Mouse (Mus musculus) liver, postnatal 0 days (tissue): ENCODE data around the gene Mmgt2. TPM values are rescaled to one million over a fixed set of nuclear protein-coding genes. Genes with fewer than 3 reads are reported as not detected.

Experiments
- ATAC-seq: fragments of 200-750 bp; cut with Nextera tagmentation; 2 replicates; pipeline ENCODE4 v1.8.0; 2017; ENCODE audit warnings: mild to moderate bottlenecking, moderate library complexity
- DNase-seq: peaks from one replicate; pipeline ENCODE4 v3.0.0-alpha.2; 2016
- H3K27ac ChIP-seq: fragments of 300-500 bp; sonication (generic); 2 replicates; pipeline ENCODE4 v1.5.1; 2014; ENCODE audit warnings: antibody characterized with exemption, moderate library complexity, mild to moderate bottlenecking, low read depth
- H3K27me3 ChIP-seq: fragments of 300-500 bp; sonication (generic); 2 replicates; pipeline ENCODE4 v1.6.1; 2014; ENCODE audit warnings: low read length, control low read depth, mixed read lengths; ENCODE audit not compliant: insufficient read depth
- H3K36me3 ChIP-seq: fragments of 300-500 bp; sonication (generic); replicated peaks from 2 replicates; pipeline ENCODE4 v1.6.1; 2014; ENCODE audit warnings: mild to moderate bottlenecking, control low read depth, low read length, moderate library complexity, mixed read lengths; ENCODE audit not compliant: insufficient read depth
- H3K4me1 ChIP-seq: fragments of 300-500 bp; sonication (generic); 2 replicates; pipeline ENCODE4 v1.6.1; 2014; ENCODE audit warnings: antibody characterized with exemption, mild to moderate bottlenecking, control low read depth; ENCODE audit not compliant: insufficient read depth
- H3K4me2 ChIP-seq: fragments of 300-500 bp; sonication (generic); 2 replicates; pipeline ENCODE4 v1.6.1; 2014; ENCODE audit warnings: low read depth, mild to moderate bottlenecking, low read length, moderate library complexity, mixed read lengths
- H3K4me3 ChIP-seq: fragments of 300-500 bp; sonication (generic); 2 replicates; pipeline ENCODE4 v1.5.1; 2014; ENCODE audit warnings: low read depth, low read length
- H3K9ac ChIP-seq: fragments of 300-500 bp; sonication (generic); replicated peaks from 2 replicates; pipeline ENCODE4 v1.6.1; 2014; ENCODE audit warnings: mild to moderate bottlenecking, moderate library complexity
- H3K9me3 ChIP-seq: fragments of 300-500 bp; sonication (generic); 2 replicates; pipeline ENCODE4 v1.6.1; 2016; ENCODE audit warnings: mild to moderate bottlenecking, control low read depth, low read length, mixed read lengths
- CTCF ChIP-seq: sonication (generic); IDR thresholded peaks from 2 replicates; pipeline ENCODE4 v1.5.1; 2016; ENCODE audit warnings: antibody characterized with exemption, low read depth
- EP300 ChIP-seq: IDR thresholded peaks from 2 replicates; pipeline ENCODE4 v1.6.1; 2016; ENCODE audit warnings: antibody characterized with exemption, low read depth, mild to moderate bottlenecking
- WGBS: fragments of 180-500 bp; shearing (Covaris S2); extraction: QIAGEN DNeasy Blood & Tissue Kit; methylation state at CpG from one replicate; pipeline ENCODE4 v1.1.7; 2014; ENCODE audit not compliant: insufficient replicate concordance; 5-methylcytosine and 5-hydroxymethylcytosine counted together
- polyA plus RNA-seq: library from polyadenylated mRNA; unstranded; fragments of >200 nt; fragmentation: Nextera tagmentation; extraction: Ambion mirVana; gene quantifications from 2 replicates; pipeline ENCODE4 v1.2.1, GENCODE M21; 2015

Mmgt2 gene
- polyA plus RNA-seq: 7.8 and 9.6 TPM in 2 replicates

DNA sequence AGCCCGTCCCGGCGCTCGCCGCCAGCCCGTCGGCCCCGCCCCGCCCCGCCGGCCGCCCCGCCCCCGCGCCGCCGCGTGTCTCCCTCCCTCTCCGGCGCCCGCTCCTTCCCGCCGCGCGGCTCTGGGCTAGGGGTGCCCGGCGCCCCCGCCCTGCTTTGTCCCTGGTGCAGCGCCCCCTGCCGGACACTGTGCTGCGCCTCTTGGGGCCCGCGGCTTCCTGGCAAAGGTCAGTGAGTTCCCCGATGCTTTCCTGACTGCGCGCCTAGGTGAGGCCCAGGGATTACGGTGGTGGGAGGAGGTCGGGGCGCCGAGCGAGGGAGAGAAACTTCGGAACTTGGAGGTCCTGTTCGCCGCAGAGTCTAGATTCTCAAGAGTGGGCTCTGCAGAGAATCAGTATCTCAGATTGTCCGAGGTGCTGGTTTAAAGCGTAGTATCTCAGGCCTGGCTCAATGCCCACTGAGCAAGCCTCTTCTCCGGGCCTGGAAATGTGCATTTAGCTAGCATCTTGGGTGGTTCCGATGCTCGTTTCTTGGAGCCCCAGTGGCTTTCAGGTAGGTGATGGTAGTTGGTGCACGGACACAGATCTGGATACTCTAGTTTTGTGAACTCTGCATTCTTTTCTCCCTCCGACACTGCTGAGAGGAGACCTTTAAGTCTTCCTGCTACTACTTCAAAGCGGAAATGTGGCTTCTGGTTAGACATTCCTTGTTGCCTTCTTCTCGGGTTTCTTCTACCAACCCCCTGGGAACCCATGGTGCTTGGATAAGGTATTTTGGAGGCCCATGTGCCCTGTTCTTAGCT is at the start of gene Mmgt2:
Gene Mmgt2 (plus strand): TSS at position 74 of the 801 bp plus-strand sequence.
- Histone ChIP-seq H3K27ac (peak within 1 kb of the TSS; percentile 68), H3K4me3 (peak within 1 kb of the TSS; percentile 69), H3K4me2 (peak within 1 kb of the TSS; percentile 94), H3K9me3 (no peaks in the 10 kb centered on the region), H3K27me3 (no peaks in the 10 kb centered on the region), H3K9ac (peak within 1 kb of the TSS; percentile 66), H3K4me1 (peaks cover 34% of the 10 kb centered on the region), H3K36me3 (peaks cover 6% of the 10 kb centered on the region; the same call in 1 of the 2 replicates)
- ATAC-seq (peak; percentile 92), DNase-seq (peak; percentile 96)
- WGBS: 2% methylated on average over 26 of the region's 53 CpGs
- TF ChIP-seq EP300 (no peak), CTCF (peak; percentile 94)

DNA sequence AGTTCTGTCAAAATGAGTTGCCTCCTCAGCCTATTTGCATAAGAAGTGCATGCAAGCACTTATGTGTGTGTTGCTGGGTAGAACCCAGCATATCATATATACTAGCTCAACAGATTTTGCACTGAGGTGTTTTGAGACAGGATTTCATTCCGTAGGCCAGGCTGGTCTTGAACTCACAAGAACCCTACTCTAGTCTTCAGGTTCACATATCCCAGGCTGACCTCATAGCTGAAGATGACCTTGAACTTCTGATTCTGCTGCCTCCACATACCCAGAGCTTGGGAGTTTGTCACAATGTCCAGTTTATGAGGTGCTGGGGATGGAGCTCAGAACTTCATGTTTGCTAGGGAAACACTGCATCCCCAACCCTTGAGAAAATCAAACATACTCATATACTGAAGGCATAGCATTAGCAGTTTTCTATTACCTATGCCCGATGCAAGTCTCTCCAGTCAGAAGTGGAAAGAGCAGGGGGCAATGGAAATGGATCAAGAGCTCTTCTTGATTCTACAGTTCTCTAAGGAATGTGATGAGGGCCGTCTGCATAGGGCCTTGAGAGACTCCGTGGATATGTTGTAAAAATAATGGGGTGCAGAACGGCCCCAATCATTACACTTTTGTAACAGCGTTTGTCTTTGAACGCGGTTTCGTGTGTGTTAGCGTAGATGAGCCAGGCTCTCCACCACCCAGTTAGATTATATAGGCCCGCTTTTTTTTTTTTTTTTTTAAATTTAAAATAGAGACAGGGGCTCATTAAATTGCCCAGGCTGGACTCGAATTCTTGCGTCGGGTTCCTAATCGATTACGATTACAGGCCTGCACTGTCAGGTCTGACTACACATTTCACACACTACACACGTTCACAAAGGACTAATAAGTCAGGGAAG is 46.5 kb upstream of the Mmgt2 start:
- DNase-seq (no peak), ATAC-seq (peak; percentile 0; the same call in 1 of the 2 replicates)
- H3K4me2 ChIP-seq: peak overlapping the region; percentile 79
- H3K9ac ChIP-seq: peak overlapping the region; percentile 61
- H3K27me3 ChIP-seq: no peaks in the 10 kb centered on the region
- no peak for TF ChIP-seq CTCF
- TF ChIP-seq EP300: no peak
- 12% methylated on average over 17 of the region's 17 CpGs for WGBS
- peak overlapping the region; percentile 96 for H3K27ac ChIP-seq
- H3K4me1 ChIP-seq: peaks cover 22% of the 10 kb centered on the region
- no peaks in the 10 kb centered on the region for H3K9me3 ChIP-seq
- peaks cover 30% of the 10 kb centered on the region for H3K36me3 ChIP-seq
- peak overlapping the region; percentile 83 for H3K4me3 ChIP-seq

DNA sequence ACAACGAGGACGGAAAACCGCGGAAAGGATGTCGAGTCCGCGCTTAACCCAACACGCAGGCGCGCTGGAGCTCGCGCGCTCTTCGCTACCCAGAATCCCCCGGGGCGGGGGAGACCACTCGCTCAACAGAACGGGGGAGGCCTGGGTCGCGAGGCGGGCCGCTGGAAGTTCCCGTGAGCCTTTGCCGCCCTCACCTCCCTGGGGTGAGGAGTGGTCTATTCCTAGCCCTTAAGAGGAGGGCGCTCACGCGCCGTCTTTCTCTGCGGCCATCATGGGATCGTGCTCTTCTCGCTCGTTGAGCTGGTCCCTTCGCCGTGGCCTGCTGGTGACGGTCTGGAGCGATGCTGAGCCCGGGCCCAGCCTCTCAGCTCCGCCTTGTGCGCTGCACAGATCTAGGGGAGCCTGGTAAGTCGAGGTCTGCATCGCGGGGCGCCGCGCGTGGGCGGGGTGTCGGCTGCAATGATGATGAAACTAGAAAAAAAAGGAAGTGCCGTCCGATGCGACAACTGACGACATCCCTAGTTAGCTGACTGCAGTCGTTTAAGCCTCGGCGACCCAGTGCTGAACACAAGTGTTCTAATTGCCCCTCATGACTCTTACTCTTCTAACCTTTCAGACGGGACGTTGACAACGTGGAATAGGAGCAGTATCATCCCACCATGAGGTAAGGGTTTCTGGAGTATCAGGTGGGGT is 45.7 kb upstream of the Mmgt2 start:
- no peaks in the 10 kb centered on the region for H3K27me3 ChIP-seq
- H3K4me1 ChIP-seq: peaks cover 22% of the 10 kb centered on the region
- no peaks in the 10 kb centered on the region for H3K9me3 ChIP-seq
- peak overlapping the region; percentile 83 for H3K4me3 ChIP-seq
- H3K4me2 ChIP-seq: peak overlapping the region; percentile 79
- peak; percentile 75; the same call in 1 of the 2 replicates for TF ChIP-seq EP300
- peak; percentile 38 for TF ChIP-seq CTCF
- peaks cover 38% of the 10 kb centered on the region for H3K36me3 ChIP-seq
- DNase-seq (peak; percentile 97), ATAC-seq (peak; percentile 95)
- H3K27ac ChIP-seq: peak overlapping the region; percentile 96
- H3K9ac ChIP-seq: peak overlapping the region; percentile 85
- WGBS: under 1% methylated on average over 58 of the region's 58 CpGs

DNA sequence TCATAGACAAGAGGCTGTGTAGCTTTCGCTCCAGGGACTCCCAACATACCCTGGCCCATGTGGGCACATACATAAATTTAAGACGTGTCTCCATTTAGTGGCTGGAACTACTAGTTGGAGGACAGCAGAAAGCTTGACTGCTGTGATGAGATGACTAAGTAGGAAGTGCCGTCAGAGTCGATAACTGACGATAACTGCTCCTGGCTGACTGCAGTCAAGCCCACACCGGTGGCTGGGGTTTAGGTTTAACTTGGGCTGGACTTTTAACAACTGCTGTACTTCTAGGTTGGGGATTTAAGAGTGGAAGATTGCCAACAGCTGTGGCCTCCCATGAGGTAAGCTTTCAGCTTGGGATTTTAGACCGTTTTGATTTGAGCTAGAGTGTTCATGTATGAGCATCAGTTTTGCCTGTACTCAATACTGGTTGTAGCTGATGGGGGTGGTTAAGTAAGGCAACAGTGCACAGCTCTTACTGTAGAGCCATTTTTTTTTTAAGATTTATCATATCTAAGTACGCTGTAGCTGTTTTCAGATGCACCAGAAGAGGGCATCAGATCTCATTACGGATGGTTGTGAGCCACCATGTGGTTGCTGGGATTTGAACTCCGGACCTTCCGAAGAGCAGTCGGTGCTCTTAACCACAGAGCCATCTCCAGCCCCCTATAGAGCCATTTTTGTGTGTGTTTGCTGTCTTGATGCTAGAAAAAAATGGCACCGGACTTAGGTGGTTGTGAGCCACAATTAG is 45.0 kb upstream of the Mmgt2 start:
- H3K27ac ChIP-seq: peak overlapping the region; percentile 96
- peak overlapping the region; percentile 79 for H3K4me2 ChIP-seq
- peaks cover 39% of the 10 kb centered on the region for H3K36me3 ChIP-seq
- peak overlapping the region; percentile 85 for H3K9ac ChIP-seq
- peak; percentile 18 for ATAC-seq
- peak overlapping the region; percentile 83 for H3K4me3 ChIP-seq
- no peaks in the 10 kb centered on the region for H3K27me3 ChIP-seq
- H3K9me3 ChIP-seq: no peaks in the 10 kb centered on the region
- H3K4me1 ChIP-seq: peaks cover 22% of the 10 kb centered on the region
- peak; percentile 50 for DNase-seq
- peak; percentile 52 for TF ChIP-seq CTCF
- no peak for TF ChIP-seq EP300
- WGBS: under 1% methylated on average over 13 of the region's 13 CpGs

DNA sequence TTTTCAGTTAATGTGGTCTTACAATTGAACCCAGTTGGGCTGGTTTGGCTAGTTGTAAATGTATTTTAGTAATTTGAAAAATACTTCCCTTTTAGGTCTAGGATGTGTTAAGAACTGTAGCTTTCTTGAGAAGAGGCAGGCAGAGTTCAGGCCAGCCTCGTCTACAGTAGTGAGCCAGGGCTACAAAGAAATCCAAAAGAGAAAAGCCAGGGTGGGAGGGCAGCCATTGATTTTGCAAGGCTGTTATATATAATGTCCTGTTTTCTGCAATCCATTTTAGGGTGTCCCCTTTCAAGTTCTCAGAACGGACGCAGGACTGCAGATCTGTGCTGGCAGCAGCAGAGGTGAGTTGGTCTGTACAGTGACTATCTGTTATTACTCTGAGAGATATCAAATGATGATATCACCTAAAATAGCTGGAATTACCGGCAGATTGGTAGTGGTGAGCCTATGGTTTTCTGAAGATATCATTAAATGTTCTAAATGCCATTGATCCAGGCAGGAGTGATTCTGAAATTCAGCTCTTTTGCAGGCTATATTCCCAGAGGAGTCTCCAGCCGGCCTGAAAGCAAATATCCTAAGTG is 44.2 kb upstream of the Mmgt2 start:
- H3K4me1 ChIP-seq: peaks cover 25% of the 10 kb centered on the region
- peaks cover 39% of the 10 kb centered on the region for H3K36me3 ChIP-seq
- WGBS: 18% methylated on average over 5 of the region's 5 CpGs
- peak overlapping the region; percentile 79 for H3K4me2 ChIP-seq
- H3K27me3 ChIP-seq: no peaks in the 10 kb centered on the region
- H3K4me3 ChIP-seq: peak overlapping the region; percentile 83
- H3K27ac ChIP-seq: peak overlapping the region; percentile 4; the same call in 1 of the 2 replicates
- DNase-seq: no peak
- TF ChIP-seq CTCF (no peak), EP300 (no peak)
- peak overlapping the region; percentile 85 for H3K9ac ChIP-seq
- no peaks in the 10 kb centered on the region for H3K9me3 ChIP-seq
- no peak for ATAC-seq
